Mouse (Mus musculus) left cerebral cortex, adult 6 months (tissue): ENCODE data around the gene Dnah1. TPM values are rescaled to one million over a fixed set of nuclear protein-coding genes. Genes with fewer than 3 reads are reported as not detected.

Source experiments
- long read RNA-seq, 2 experiments: library from polyadenylated mRNA; unstranded; transcript quantifications; one replicate each; pipeline ENCODE4 v2.0.0; 2019 to 2020
- polyA plus RNA-seq: library from polyadenylated mRNA; unstranded; fragments of <200 nt; fragmentation: Nextera tagmentation; gene quantifications from 2 replicates; pipeline ENCODE4 v1.2.3, GENCODE M21; 2021

Gene Dnah1
- polyA plus RNA-seq, result 2.8 and 3.2 TPM in 2 replicates
- long read RNA-seq, experiment 1, partial matches to known transcripts, result 8 of 12 reads
- long read RNA-seq, experiment 1, other reads (novel, unspliced or antisense), result 4 of 12 reads
- long read RNA-seq, experiment 2, partial matches to known transcripts, result 2 of 2 reads
- long read RNA-seq, experiment 2, other reads (novel, unspliced or antisense), result 0 of 2 reads

DNA sequence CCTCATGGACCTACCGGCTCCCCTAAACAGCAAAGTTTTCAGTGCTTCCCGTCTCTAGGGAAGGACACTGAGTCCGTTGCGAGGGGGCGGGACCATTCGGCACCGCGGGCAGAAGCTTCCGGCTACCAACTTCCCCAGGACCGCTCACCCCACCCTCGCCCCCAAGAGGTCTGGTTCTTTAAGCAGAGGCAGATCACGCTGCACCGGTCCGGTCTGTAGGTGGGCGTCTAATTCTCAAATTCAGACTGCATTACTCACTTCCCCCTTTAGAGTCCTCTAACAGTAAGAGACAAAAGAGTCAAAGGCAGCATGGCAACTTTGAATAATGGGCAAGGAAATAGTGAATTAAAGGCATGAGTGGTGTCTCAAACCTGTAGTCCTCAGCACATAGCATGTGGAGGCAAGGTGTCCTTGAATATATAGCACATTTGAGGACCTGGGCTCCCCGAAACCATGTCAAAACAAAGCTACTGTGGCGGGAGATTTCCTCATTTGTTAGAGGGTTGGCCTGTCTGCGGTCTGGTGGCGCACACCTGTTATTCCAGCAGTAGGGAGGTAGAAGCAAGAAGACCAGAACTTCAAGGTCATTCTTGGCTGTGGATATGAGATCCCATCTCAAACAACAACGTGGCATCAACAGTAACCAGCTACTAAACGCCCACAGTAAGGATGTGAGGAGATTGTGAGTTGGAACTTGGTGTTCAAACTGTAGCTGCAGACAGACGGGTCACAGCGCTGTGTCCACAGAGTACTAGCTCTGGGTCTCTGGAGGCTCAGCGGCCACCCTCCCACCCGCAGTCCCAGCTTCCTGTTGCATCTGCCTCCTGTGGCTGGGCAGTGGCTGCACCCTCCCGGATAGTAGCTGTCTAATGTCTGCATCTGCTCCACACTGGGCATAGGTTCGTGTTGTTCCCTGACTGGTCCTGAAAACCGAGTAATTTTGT lies at the start of gene Dnah1:
Gene Dnah1, minus strand, starts transcription at position 48 of the 944 bp plus-strand sequence.

DNA sequence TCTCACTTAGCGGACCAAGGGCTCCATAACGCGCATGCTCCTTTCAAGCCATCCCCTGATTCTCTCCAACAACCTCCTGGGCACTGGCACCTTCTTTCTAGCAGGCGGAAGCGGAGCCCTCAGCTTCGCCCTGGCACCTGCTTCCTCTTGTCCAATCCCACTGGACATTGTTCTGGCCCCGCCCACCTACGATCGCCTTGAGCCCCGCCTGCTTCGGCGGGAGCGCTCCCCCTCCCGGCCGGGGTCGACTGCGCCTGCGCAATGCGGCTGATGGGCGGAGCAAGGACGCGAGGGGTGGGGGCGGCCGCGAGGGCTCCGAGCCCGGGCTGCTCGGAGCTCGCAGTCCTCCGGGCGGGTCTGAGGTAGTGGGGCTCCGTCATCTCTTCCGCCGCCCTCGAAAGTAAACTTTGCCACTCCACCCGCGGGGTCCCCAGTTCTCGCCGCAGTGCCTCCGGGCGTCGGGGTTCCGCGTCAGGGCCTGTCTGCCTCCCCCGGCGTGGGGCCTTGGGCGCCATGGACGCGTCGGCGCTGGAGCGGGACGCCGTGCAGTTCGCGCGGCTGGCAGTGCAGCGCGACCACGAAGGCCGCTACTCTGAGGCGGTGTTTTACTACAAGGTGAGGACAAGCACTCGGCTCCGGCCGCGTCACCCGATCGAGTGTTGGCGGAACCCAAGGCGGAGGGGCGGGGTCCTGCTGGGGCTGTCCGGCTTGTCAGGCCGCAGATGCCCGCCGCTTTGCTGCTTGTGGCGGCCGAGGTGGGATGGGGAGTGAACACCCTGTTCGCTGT lies 12.9 kb upstream of the Dnah1 start, which contains the start of gene Capn7:
Gene Capn7, plus strand, starts transcription at position 270 of the 787 bp plus-strand sequence.

DNA sequence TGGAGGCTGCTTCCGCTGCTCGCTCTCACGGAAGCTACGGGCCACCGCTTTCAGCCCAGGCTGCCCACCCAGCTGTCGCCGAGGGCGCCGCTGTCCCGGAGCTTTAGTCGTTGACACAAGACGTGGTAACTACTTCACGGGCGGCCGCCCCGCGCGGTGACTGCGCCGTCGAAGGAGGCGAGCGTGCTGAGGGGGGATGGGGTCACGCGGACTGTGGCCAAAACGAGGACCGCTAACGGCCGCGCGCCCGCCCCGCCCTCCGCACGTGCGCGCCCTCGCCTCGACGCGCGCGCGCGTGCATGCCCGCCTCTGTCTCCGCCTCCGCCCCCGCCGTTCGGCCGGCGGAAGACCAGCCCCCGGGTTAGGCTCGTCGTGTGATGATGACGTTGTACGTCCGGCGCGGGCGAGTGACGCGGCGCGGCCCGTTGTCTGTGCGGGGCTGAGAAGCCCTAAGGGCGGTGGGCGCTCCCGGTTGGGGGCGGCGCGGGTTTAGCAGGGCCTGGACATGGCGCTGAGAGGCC lies 72.6 kb downstream of the Dnah1 start, which contains the start of the genes Phf7 and Bap1:
Gene Phf7, minus strand, starts transcription at position 234 of the 521 bp plus-strand sequence.
Gene Bap1, plus strand, starts transcription at position 367 of the 521 bp plus-strand sequence.

GRCm38 (mm10) chr14:31217666-31218065 lies 106.0 kb downstream of the Dnah1 start, which contains the start of gene Sema3g:
Gene Sema3g (plus strand): TSS chr14:31217860.

DNA sequence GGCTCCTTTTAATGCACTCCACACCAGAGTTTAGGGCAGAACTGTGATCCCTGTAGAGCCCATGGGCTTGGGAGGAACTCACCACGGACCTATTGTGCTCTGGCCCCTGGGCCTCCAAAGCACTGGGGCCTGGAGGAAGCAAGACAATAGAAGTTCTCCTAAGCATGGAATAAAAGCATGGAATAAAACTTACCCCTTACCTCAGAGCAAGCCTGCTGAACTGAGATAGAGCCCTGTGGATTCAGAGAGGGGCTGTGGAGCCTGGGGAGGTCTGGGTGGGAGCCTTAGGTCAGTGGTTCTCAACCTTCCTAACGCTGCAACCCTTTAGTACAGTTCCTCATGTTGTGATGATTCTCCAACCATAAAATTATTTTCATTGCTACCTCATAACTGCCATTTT lies 106.8 kb downstream of the Dnah1 start, which contains the start of gene Nisch:
Gene Nisch, minus strand, starts transcription at position 101 of the 400 bp plus-strand sequence.

Other genes with a start within 250 kb of the Dnah1 start
- 129 and 147 TPM in 2 replicates for gene Smim4, start 194.9 kb downstream of the Dnah1 start, polyA plus RNA-seq
- 5.2 and 7.7 TPM in 2 replicates for gene Nt5dc2, start 192.8 kb downstream of the Dnah1 start, polyA plus RNA-seq
- gene Stab1, start 155.3 kb downstream of the Dnah1 start, polyA plus RNA-seq, result 7.3 and 8.7 TPM in 2 replicates
- gene Tnnc1, start 115.6 kb downstream of the Dnah1 start, polyA plus RNA-seq, result 65.8 and 69.3 TPM in 2 replicates
- gene Nisch, start 107.0 kb downstream of the Dnah1 start, polyA plus RNA-seq, result 114 and 135 TPM in 2 replicates
- gene Sema3g, start 106.0 kb downstream of the Dnah1 start, polyA plus RNA-seq, result 0.05 and 0.06 TPM in 2 replicates
- 3.6 and 3.7 TPM in 2 replicates for gene Phf7, start 72.6 kb downstream of the Dnah1 start, polyA plus RNA-seq
- 78.3 and 83.8 TPM in 2 replicates for gene Bap1, start 72.4 kb downstream of the Dnah1 start, polyA plus RNA-seq
- gene Capn7, start 12.7 kb upstream of the Dnah1 start, polyA plus RNA-seq, result 14.1 and 16.4 TPM in 2 replicates
- gene Sh3bp5, start 112.2 kb upstream of the Dnah1 start, polyA plus RNA-seq, result 22.4 and 23.5 TPM in 2 replicates
- 3.1 and 4.1 TPM in 2 replicates for gene Eaf1, start 170.5 kb upstream of the Dnah1 start, polyA plus RNA-seq
- 12.1 and 12.4 TPM in 2 replicates for gene Mettl6, start 171.1 kb upstream of the Dnah1 start, polyA plus RNA-seq